Mouse (Mus musculus) heart, postnatal 10 days (tissue): ENCODE measurements at regions not wholly inside any gene's neighbourhood (a gene's known extent, or its start where the extent isn't known, plus 50 kb on each side); places are given as distances from the start of the nearest gene placed in this dataset.

Experiments
- DNase-seq, 2 experiments: peaks; one replicate each; pipeline ENCODE4 v3.0.0; 2021
- intact Hi-C: fragments of 180-260 bp; cut with DNase I; formaldehyde crosslinking; loops from one replicate; pipeline ENCODE4 v1.15.1; 2025

DNA sequence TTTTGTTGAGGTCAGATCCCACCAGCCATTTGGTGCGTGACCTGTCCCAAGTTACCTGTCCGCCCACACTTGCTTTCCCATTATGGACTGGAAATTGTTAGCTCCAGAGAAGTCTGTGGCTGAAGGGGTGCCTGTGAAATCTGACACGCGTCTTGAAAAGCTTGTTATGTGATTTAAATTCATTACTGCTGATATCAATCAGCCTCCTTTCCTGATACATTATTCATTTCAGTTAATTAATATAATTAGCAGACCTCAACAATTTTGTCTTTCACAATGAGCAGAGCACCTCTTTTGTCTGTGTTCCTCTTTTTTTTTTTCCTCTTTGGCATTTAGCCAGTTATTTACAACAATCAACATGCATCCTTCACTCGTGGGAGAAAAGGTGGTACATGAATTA lies 58.6 kb upstream of the Grip1 start:
- intact Hi-C loops, result no loop called here
- DNase-seq, result no peak

DNA sequence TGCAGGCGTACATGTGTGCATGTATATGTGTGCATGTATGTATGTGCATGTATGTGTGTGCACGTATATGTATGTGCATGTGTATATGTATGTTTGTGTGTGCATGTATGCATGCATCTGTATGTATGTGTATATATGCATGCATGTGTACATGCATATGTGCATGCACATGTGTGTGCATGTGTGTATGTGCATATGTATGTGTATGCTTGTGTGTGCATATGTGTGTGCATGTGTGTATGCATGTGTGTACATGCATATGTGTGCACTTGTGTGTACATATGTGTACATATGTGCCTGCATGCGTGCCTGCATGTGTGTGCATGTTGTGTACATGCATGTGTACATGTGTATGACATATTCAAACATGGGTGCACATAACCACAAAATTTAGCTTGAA lies 65.7 kb upstream of the Grip1 start:
- intact Hi-C loops, result no loop called here
- no peak for DNase-seq

DNA sequence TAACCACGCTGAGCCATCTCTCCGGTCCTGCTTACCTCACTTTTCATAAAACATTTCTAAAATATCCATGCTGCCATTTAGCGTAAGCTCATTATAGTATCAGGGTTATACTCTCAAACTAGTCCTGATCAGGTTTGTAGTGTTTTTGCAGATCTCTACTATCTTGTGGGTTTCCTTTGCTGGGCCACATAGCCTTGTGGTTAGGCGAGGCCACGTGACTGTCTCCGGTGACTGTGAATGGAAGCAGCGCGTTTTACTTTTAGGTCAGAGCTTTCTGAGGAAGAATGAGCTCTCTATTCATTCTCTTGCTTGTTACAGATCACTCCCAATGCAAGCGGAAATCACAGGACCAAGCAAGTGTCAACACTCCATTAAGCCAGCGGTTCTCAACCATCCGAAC lies 71.4 kb upstream of the Grip1 start:
- intact Hi-C loops, result no loop called here
- no peak for DNase-seq

DNA sequence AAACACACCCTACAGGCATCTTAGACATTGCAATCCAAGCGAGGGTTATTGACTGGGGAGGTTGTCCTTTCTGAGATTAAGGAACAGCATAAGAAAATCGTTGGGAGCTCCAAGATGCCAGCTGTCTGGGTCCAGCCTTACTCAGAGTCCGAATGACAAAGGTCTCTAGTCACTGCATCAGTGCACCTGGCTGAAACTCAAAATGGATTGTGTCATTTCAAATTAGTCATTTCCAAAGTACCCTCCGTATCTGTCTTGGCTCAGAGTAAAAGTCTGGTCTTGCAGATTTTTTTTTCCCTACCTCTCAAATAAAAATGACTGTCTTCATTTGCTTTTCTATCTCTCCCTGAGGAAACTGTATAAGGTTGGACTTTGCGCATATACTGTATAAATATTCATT lies 85.1 kb upstream of the Grip1 start:
- DNase-seq, result peak in 1 of 2 experiments; percentile 4
- intact Hi-C loops, result no loop called here

DNA sequence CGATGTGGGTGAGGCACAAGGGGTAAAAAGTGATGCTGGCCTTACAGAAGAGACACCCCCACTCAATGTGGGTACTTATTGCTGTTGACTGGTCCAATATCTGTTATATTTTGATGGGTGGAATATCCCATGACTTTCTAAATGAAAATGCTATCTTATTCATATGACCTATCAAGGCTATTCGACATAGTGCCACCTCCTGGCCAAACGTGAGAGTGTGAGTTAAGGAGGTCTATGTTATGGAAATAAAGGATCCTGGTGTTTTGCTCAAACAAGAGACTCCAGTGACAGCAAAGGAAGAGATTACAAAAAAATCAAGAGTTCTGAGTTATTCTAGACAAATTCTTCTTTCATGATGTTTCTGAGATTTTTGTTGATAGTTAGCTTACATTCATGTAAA lies 90.0 kb upstream of the Grip1 start:
- intact Hi-C loops, result loop anchor here (2.0 to 5.0 kb wide), 3 partner anchors 201 to 771 kb away; no protein-coding TSS in a partner anchor
- peak; percentile 42 to 66 for DNase-seq

DNA sequence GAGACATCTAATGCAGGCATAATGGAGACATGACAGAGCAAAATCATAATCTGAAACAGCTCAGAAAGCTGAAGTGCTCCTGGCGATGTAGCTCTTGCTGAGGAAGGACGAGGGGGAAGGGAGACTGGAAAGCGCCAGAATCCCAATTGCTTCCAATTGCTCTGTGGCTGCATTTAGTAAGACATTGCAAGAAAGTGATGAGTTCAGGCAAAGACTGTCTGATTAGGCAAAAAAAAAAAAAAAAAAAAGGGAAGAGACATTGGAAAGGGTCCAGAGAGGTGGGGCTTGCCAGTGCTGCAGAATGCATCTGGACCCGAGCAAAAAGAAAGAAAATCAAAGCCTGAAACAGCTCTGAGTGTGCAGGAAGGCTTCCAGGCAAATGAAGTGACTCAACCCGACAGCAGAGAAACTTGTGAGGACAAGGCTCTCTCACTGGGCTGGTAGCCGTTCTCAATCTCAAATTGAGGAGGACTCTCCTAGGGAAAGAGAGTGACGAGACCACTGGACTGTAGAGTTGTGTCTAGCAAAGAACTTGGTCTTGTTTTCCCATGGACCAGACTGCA lies 94.8 kb upstream of the Grip1 start:
- DNase-seq, result peak in 1 of 2 experiments; percentile 6
- intact Hi-C loops, result no loop called here

DNA sequence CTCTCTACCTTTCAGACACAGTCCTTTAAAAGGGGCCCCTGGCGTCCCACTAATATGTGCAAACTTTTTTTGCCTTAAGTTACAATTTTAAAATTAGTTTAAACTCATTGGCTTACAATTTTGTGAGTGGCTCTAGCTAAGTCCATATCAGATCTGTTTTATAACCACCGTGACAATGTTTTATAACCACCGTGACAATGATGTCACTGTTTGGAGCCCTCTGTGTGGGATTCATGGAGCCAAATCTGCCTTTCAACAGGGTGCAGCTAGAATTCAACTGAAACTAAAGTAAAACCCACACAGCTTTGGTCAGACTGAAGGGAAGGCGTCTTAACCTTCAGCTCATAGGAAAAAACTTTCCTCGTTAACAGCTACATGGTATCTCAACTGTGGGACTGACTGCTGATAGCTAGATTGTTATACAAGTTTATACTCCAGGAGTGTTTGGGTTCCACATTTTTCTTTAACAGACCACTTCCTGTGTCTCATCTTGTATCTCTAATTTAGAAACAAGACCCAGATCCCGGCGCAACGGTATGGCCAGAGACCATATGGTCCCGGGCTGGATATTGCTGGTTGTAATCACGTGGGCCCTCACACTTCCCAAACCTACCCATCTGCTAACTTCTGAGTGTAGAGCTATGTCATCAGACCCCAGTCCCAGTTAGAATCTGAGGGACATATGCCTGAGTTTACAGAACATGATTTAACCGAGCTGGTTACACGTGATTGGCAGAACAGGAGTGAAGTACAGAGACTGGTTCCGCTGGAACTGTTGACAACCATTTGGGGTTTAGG lies 102.7 kb upstream of the Cand1 start:
- intact Hi-C loops, result no loop called here
- no peak for DNase-seq

DNA sequence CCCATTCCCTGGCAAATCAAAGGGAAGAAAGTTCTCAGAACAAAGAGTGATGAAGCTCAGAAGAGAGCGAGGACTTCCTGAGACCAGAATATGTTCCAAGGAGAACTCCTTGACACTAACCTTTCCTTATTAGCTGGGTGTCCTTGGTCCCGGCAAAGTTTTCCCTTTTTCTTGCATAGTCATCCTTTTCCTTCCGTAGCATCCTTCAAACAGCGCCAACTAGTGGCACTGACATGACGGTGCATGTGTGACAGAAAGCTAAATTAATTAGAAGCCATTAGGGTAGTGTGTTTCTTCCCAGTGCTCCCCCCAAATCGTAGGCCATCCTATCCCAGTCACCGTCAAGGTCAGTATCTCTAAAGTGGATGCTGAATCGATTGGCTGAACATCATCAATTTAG lies 100.5 kb upstream of the Cand1 start:
- DNase-seq, result no peak
- intact Hi-C loops, result no loop called here

DNA sequence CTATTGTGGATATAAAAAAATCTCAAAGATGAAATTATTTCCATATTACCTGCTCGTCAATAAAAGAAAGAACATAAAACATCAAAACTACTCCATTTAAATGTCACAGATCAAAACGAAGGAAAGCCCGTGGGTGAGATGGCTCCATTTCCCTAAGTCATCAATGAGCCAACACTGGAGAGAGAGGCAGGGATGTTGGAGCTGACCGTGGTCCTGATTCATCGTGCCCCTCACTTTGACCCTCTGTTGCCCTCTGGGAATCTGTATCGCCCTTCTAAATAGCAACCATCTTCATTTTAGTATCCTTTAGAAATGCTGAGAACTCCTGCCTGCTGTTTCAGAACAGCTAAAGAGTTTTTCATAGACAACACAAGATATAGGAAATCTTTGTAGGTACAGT lies 87.1 kb upstream of the Cand1 start:
- DNase-seq, result peak in 1 of 2 experiments; percentile 14

DNA sequence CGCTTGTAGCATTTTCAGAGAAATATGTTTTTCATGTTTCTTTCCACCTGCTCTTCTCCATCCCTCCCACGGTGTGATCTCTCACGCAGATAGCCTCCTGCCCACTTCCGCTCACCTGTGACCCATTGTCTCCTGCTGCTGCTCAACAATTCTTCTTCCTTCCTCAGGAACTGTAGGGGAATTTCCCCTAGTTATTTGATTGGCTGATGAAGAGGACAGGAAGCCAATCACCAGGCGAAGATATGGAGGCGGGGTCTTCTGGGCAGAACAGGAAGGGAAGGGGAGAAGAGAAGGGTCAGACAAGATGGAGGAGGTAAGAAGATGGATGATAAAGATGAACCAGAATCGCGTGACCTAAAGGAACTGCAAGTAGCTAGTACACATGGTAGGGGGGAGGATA lies 80.1 kb upstream of the Cand1 start:
- no peak for DNase-seq
- intact Hi-C loops, result no loop called here

More for the DNA sequence above, 87.1 kb upstream of the Cand1 start:
- intact Hi-C loops, result no loop called here

DNA sequence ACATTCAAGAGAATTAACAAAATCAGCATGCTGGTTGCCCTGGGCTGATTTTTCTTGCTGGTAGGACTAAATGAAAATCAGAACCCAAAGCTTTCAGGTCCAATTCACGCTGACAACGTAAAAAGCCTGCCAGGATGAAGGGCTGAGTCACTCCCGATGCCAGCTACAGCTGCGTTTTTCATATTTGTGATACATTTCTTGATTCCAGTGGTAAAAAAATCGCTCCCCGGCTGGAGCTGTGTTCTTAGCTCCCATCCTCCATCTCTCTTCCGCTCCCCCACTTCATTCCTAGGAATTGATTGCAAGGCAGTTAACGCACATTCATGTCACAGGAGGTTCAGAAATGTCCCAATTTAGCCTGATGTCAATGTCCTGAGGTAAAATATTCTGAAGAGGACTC lies 78.6 kb upstream of the Cand1 start:
- DNase-seq, result no peak
- intact Hi-C loops, result no loop called here

DNA sequence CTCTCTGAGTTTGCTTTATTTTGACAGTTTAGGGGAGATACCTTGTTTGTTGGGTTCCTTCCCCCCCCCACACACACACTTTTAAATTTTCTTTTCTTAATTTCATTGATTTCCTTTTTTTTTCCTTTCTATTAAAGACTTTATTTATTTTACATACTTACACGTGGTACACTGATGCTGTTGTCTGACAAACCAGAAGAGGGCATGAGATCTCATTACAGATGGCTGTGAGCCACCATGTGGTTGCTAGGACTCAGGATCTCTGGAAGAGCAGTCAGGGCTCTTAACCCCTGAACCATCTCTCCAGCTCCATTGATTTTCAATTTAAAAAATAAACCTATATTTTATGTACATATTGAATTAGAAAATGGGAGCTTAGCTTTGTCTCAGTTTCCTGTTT lies 71.7 kb upstream of the Cand1 start:
- intact Hi-C loops, result no loop called here
- no peak for DNase-seq

DNA sequence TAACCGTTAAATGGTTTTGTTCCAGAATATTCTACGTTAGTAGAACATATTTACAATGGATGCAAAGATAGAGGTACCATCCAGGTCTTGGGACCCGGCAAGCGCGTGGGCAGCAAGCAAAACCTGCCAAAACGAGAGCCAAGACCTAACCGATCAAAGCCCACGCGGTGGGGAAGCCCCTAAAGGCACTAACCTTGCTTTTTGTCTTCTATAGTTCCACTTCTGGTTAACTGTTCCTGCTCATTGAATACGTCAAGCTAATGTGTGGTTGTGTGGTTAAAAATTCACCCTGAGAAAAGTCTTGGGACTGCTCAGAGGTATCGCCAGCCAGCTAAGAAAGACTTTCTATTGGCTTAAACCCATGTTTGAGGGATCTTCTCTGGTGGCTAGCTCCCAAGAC lies 55.9 kb upstream of the Cand1 start:
- intact Hi-C loops, result no loop called here
- no peak for DNase-seq

DNA sequence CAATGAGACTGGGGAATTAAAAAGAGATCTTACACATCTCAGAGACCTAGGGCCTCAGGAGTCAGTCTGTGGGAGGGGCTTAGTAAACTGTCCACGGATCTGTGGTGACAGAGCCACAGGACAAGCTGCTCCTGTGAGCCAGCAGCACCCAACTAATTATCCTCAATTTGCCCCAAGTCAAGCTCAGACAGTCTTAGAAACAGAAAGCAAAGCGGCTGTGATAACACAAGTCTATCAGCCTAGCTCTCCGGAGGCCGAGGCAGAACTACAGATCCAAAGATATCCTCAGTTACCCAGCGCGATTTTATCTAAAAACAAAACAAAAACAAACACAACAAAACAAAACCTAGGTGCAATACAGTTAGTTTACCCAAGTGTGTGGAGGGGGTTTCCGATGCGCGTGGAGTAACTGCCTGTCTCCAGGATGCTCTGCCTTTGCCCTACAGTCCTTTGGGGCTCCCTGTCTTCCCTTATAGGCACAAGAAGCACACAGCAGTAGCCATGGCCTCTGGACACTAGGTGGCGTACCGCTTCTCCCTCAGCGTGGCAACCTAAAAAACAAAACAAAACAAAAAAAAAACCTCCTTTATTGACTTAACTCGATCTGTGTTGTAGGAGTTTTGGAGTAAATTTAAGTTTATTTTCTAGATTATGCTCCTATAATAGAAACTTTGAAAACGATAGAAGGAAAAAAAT lies 54.7 kb upstream of the Cand1 start:
- intact Hi-C loops, result no loop called here
- peak; percentile 9 to 39 for DNase-seq

DNA sequence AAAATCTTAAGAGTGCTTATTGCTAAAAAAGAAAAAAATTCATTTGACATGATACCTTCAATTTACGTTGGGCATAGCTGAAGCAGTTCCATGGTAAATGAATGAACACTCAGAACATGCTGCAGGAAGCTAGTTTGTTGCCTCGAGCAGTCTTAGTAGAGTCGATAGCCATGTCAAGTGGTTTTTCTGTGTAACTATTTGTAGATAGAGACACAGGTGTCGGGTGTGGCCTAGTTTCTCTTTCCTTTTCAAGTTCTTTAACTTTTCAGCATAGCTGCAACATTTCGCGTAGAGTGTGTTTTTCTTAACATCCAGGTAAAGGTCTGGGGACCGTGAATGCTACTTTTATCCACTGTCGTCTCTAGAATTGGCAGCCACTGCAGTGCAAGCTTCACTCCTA lies 53.5 kb upstream of the Cand1 start:
- intact Hi-C loops, result no loop called here
- DNase-seq, result no peak
